Mouse (Mus musculus) embryonic facial prominence, embryonic 10.5 days (tissue): ENCODE measurements around the gene Spo11. TPM values are rescaled to one million over a fixed set of nuclear protein-coding genes. Genes with fewer than 3 reads are reported as not detected.

ENCODE experiments used
- DNase-seq: peaks from one replicate; pipeline ENCODE4 v3.0.0-alpha.2; 2017; ENCODE audit warnings: low spot score
- H3K27ac ChIP-seq: fragments of 300-500 bp; sonication (generic); replicated peaks from 2 replicates; pipeline ENCODE4 v1.5.1; 2016; ENCODE audit warnings: mild to moderate bottlenecking
- H3K27me3 ChIP-seq: fragments of 300-500 bp; sonication (generic); replicated peaks from 2 replicates; pipeline ENCODE4 v1.6.1; 2016; ENCODE audit warnings: low read depth, mild to moderate bottlenecking; ENCODE audit not compliant: poor library complexity, severe bottlenecking
- H3K36me3 ChIP-seq: fragments of 300-500 bp; sonication (generic); replicated peaks from 2 replicates; pipeline ENCODE4 v1.6.1; 2016; ENCODE audit warnings: mild to moderate bottlenecking, moderate library complexity
- H3K4me1 ChIP-seq: fragments of 300-500 bp; sonication (generic); 2 replicates; pipeline ENCODE4 v1.6.1; 2016
- H3K4me3 ChIP-seq: fragments of 300-500 bp; sonication (generic); 2 replicates; pipeline ENCODE4 v1.5.1; 2016; ENCODE audit warnings: mild to moderate bottlenecking, moderate library complexity
- H3K9me3 ChIP-seq: fragments of 300-500 bp; sonication (generic); 2 replicates; pipeline ENCODE4 v1.6.1; 2016; ENCODE audit warnings: mild to moderate bottlenecking
- WGBS: fragments of 180-500 bp; shearing (Covaris S2); methylation state at CpG from one replicate; pipeline ENCODE4 v1.1.7; 2016; 5-methylcytosine and 5-hydroxymethylcytosine counted together
- polyA plus RNA-seq: library from polyadenylated mRNA; unstranded; fragments of >200 nt; fragmentation: Nextera tagmentation; extraction: Ambion mirVana; gene quantifications from 2 replicates; pipeline ENCODE4 v1.2.1, GENCODE M21; 2016

Spo11 gene
- polyA plus RNA-seq: 0.26 and 0.46 TPM in 2 replicates

GRCm38 (mm10) chr2:172977409-172978130, at the start of gene Spo11:
Gene Spo11 (plus strand): TSS chr2:172977700.
- Histone ChIP-seq H3K4me3 (peak within 1 kb of the TSS; percentile 42), H3K27me3 (peaks cover 6% of the 10 kb centered on the region; the same call in 1 of the 2 replicates), H3K27ac (peak within 1 kb of the TSS; percentile 78), H3K36me3 (no peaks in the 10 kb centered on the region), H3K9me3 (peaks cover 6% of the 10 kb centered on the region), H3K4me1 (peaks cover 46% of the 10 kb centered on the region)
- peak; percentile 59 for DNase-seq
- 14% methylated on average over 14 of the region's 14 CpGs for WGBS

- DNase-seq: no peak
- H3K27ac ChIP-seq: peak overlapping the region; percentile 41; the same call in 1 of the 2 replicates
- no peaks in the 10 kb centered on the region for H3K9me3 ChIP-seq
- H3K36me3 ChIP-seq: peaks cover 14% of the 10 kb centered on the region
- 77% methylated on average over 14 of the region's 14 CpGs for WGBS
- H3K4me3 ChIP-seq: no peak overlapping the region
- H3K4me1 ChIP-seq: peaks cover 96% of the 10 kb centered on the region
- peaks cover 74% of the 10 kb centered on the region for H3K27me3 ChIP-seq
These were observed 47.5 kb upstream of the Spo11 start for GRCm38 (mm10) chr2:172929905-172930436.

GRCm38 (mm10) chr2:172931137-172931898, 46.2 kb upstream of the Spo11 start:
- DNase-seq: no peak
- peaks cover 11% of the 10 kb centered on the region for H3K36me3 ChIP-seq
- WGBS: 86% methylated on average over 17 of the region's 17 CpGs
- peaks cover 98% of the 10 kb centered on the region for H3K4me1 ChIP-seq
- H3K27me3 ChIP-seq: peaks cover 87% of the 10 kb centered on the region
- H3K27ac ChIP-seq: no peak overlapping the region
- no peaks in the 10 kb centered on the region for H3K9me3 ChIP-seq
- no peak overlapping the region for H3K4me3 ChIP-seq

- peak overlapping the region; percentile 69 for H3K4me3 ChIP-seq
- peaks cover 98% of the 10 kb centered on the region for H3K4me1 ChIP-seq
- 1% methylated on average over 34 of the region's 34 CpGs for WGBS
These were observed 43.7 kb upstream of the Spo11 start for GRCm38 (mm10) chr2:172933631-172934419.

GRCm38 (mm10) chr2:172934420-172934788, 43.1 kb upstream of the Spo11 start:
- Histone ChIP-seq H3K36me3 (no peaks in the 10 kb centered on the region), H3K27me3 (peaks cover 92% of the 10 kb centered on the region), H3K27ac (peak overlapping the region; percentile 85), H3K9me3 (no peaks in the 10 kb centered on the region), H3K4me1 (peaks cover 98% of the 10 kb centered on the region), H3K4me3 (peak overlapping the region; percentile 69)
- 3% methylated on average over 8 of the region's 8 CpGs for WGBS
- no peak for DNase-seq

More at GRCm38 (mm10) chr2:172933631-172934419, 43.7 kb upstream of the Spo11 start:
- peak; percentile 83 for DNase-seq
- peak overlapping the region; percentile 85 for H3K27ac ChIP-seq
- no peaks in the 10 kb centered on the region for H3K9me3 ChIP-seq
- no peaks in the 10 kb centered on the region for H3K36me3 ChIP-seq
- H3K27me3 ChIP-seq: peaks cover 91% of the 10 kb centered on the region

- WGBS: 2% methylated on average over 30 of the region's 30 CpGs
- H3K4me3 ChIP-seq: peak overlapping the region; percentile 69
- no peaks in the 10 kb centered on the region for H3K9me3 ChIP-seq
- H3K27me3 ChIP-seq: peaks cover 94% of the 10 kb centered on the region
- H3K27ac ChIP-seq: peak overlapping the region; percentile 85
- no peaks in the 10 kb centered on the region for H3K36me3 ChIP-seq
- peaks cover 98% of the 10 kb centered on the region for H3K4me1 ChIP-seq
- peak; percentile 72 for DNase-seq
These were observed 42.4 kb upstream of the Spo11 start for GRCm38 (mm10) chr2:172934891-172935740.

GRCm38 (mm10) chr2:172935776-172936562, 41.5 kb upstream of the Spo11 start:
- Histone ChIP-seq H3K27me3 (peaks cover 94% of the 10 kb centered on the region), H3K4me1 (peaks cover 98% of the 10 kb centered on the region), H3K27ac (peak overlapping the region; percentile 85), H3K36me3 (no peaks in the 10 kb centered on the region), H3K4me3 (peak overlapping the region; percentile 69), H3K9me3 (no peaks in the 10 kb centered on the region)
- peak; percentile 64 for DNase-seq
- 2% methylated on average over 12 of the region's 12 CpGs for WGBS

- H3K36me3 ChIP-seq: no peaks in the 10 kb centered on the region
- no peaks in the 10 kb centered on the region for H3K9me3 ChIP-seq
- H3K4me3 ChIP-seq: peak overlapping the region; percentile 69
- WGBS: 10% methylated on average over 5 of the region's 5 CpGs
- H3K27ac ChIP-seq: peak overlapping the region; percentile 85
- DNase-seq: no peak
- peaks cover 98% of the 10 kb centered on the region for H3K4me1 ChIP-seq
- peaks cover 94% of the 10 kb centered on the region for H3K27me3 ChIP-seq
These were observed 40.7 kb upstream of the Spo11 start for GRCm38 (mm10) chr2:172936844-172937243.

GRCm38 (mm10) chr2:172937326-172938190, 39.9 kb upstream of the Spo11 start:
- H3K36me3 ChIP-seq: no peaks in the 10 kb centered on the region
- no peaks in the 10 kb centered on the region for H3K9me3 ChIP-seq
- H3K4me3 ChIP-seq: peak overlapping the region; percentile 69
- peak; percentile 61 for DNase-seq
- peak overlapping the region; percentile 85 for H3K27ac ChIP-seq
- peaks cover 97% of the 10 kb centered on the region for H3K4me1 ChIP-seq
- peaks cover 96% of the 10 kb centered on the region for H3K27me3 ChIP-seq
- WGBS: 4% methylated on average over 12 of the region's 12 CpGs
